Mouse (Mus musculus): ENCODE measurements around the gene Lmod2.

GRCm38 (mm10) chr6:24586885-24587284, 10.7 kb upstream of the Lmod2 start:
- no peak for TF ChIP-seq CTCF (IDR thresholded peaks at IDR 0.05)
- TF ChIP-seq EP300 (IDR thresholded peaks at IDR 0.05): no peak

Data from lung, postnatal 0 days (tissue).